Mouse (Mus musculus) spleen, adult 2 months (tissue): ENCODE results near the gene Zfhx2.

Experiments used
- CTCF ChIP-seq: fragments of 200-500 bp; IDR thresholded peaks from 2 replicates; pipeline ENCODE4 v1.5.1; 2011; ENCODE audit warnings: mild to moderate bottlenecking, inconsistent platforms; ENCODE audit not compliant: insufficient read depth, insufficient read length, insufficient replicate concordance; ENCODE audit errors: extremely low read depth
- POLR2A ChIP-seq: fragments of 200-500 bp; IDR thresholded peaks from 2 replicates; pipeline ENCODE4 v1.6.1; 2011; ENCODE audit warnings: low read depth, low read length, inconsistent platforms

DNA sequence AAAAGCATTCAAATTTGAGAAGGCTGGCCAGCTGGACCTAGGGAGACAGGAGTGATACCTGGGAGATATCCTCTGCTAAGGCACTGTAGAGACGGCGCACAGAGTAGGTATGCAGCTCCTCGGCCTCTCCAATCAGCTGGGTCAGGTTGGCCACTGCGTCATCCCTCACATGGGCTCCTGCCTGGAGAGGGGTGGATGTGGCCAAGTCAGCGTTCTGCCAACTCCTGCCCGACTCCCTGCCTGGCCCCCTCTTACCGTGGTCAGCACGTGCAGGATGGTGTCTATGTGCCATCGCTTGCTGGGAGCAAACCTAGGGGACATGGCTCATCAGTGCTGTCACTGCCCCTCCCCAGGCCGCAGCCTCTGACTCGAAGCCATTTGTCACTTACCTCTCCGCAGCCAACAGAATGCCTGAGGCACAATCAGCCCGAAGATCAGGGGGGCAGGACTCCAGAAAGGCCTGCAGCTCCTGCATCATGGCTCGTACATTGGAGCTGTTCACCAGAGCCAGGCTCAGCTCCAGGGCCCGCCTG lies 10.2 kb upstream of the Zfhx2 start:
- TF ChIP-seq CTCF, result no peak
- no peak for TF ChIP-seq POLR2A
